Mouse (Mus musculus) bone marrow, adult 2 months (tissue): ENCODE data around the gene Ces2b. TPM values are rescaled to one million over a fixed set of nuclear protein-coding genes. Genes with fewer than 3 reads are reported as not detected.

Experiments used
- H3K27ac ChIP-seq: fragments of 200-500 bp; 2 replicates; pipeline ENCODE4 v1.5.1; 2012; ENCODE audit warnings: low read depth, mild to moderate bottlenecking, control low read depth, inconsistent platforms, low read length; ENCODE audit not compliant: control insufficient read depth, poor library complexity, insufficient read depth
- H3K4me1 ChIP-seq: fragments of 200-500 bp; 2 replicates; pipeline ENCODE4 v1.6.1; 2011; ENCODE audit warnings: low read length; ENCODE audit not compliant: control insufficient read depth, insufficient read depth
- H3K4me3 ChIP-seq: fragments of 200-500 bp; replicated peaks from 2 replicates; pipeline ENCODE3; 2011; ENCODE audit warnings: mild to moderate bottlenecking, low read depth, low read length, control low read depth; ENCODE audit not compliant: control insufficient read depth
- CTCF ChIP-seq: fragments of 200-500 bp; IDR thresholded peaks from 2 replicates; pipeline ENCODE4 v1.5.1; 2011; ENCODE audit warnings: low read length, control low read depth; ENCODE audit not compliant: control insufficient read depth, insufficient read depth
- POLR2A ChIP-seq: fragments of 200-500 bp; IDR thresholded peaks from 2 replicates; pipeline ENCODE4 v1.6.1; 2011; ENCODE audit warnings: low read depth, mild to moderate bottlenecking, control low read depth, low read length, borderline replicate concordance; ENCODE audit not compliant: control insufficient read depth
- WGBS: fragments of 180-500 bp; shearing (Covaris S2); methylation state at CpG from one replicate; pipeline ENCODE4 v1.1.7; 2018; 5-methylcytosine and 5-hydroxymethylcytosine counted together
- polyA plus RNA-seq: library from polyadenylated mRNA; stranded (reverse); fragments of >200 nt; gene quantifications from 2 replicates; pipeline ENCODE4 v1.2.4, GENCODE M21; 2011; ENCODE audit warnings: low replicate concordance; ENCODE audit not compliant: missing spikeins, insufficient read depth, insufficient read length

The Ces2b gene
- polyA plus RNA-seq = not detected in 2 replicates

- Histone ChIP-seq H3K4me3 (no peak within 1 kb of the TSS), H3K4me1 (no peaks in the 10 kb centered on the region), H3K27ac (no peak within 1 kb of the TSS)
- 21% methylated on average over 5 of the region's 5 CpGs for WGBS
- TF ChIP-seq POLR2A (no peak), CTCF (no peak)
Observed at GRCm38 (mm10) chr8:104831440-104831839, at the start of gene Ces2b. Gene Ces2b, plus strand, starts transcription at chr8:104831572.

GRCm38 (mm10) chr8:104787049-104787448, 44.3 kb upstream of the Ces2b start:
- WGBS = 21% methylated on average over 1 of the region's 1 CpGs
- Histone ChIP-seq H3K27ac (no peak overlapping the region), H3K4me3 (no peak overlapping the region), H3K4me1 (no peaks in the 10 kb centered on the region)
- TF ChIP-seq POLR2A (no peak), CTCF (no peak)

- TF ChIP-seq POLR2A (no peak), CTCF (no peak)
- 80% methylated on average over 2 of the region's 2 CpGs for WGBS
- no peaks in the 10 kb centered on the region for H3K4me1 ChIP-seq
- no peak overlapping the region for H3K27ac ChIP-seq
- no peak overlapping the region for H3K4me3 ChIP-seq
Observed at GRCm38 (mm10) chr8:104788929-104789328, 42.4 kb upstream of the Ces2b start.

GRCm38 (mm10) chr8:104789886-104790680, 41.3 kb upstream of the Ces2b start:
- Histone ChIP-seq H3K27ac (no peak overlapping the region), H3K4me3 (no peak overlapping the region), H3K4me1 (no peaks in the 10 kb centered on the region)
- TF ChIP-seq POLR2A (no peak), CTCF (no peak)
- WGBS = 40% methylated on average over 3 of the region's 3 CpGs

GRCm38 (mm10) chr8:104799385-104799784, 32.0 kb upstream of the Ces2b start:
- Histone ChIP-seq H3K27ac (no peak overlapping the region), H3K4me1 (no peaks in the 10 kb centered on the region), H3K4me3 (no peak overlapping the region)
- 55% methylated on average over 1 of the region's 1 CpGs for WGBS
- TF ChIP-seq POLR2A (no peak), CTCF (no peak)

- H3K27ac ChIP-seq = no peak overlapping the region
- H3K4me3 ChIP-seq = no peak overlapping the region
- TF ChIP-seq POLR2A = no peak
- TF ChIP-seq CTCF = no peak
- 68% methylated on average over 2 of the region's 2 CpGs for WGBS
- H3K4me1 ChIP-seq = no peaks in the 10 kb centered on the region
Observed at GRCm38 (mm10) chr8:104806127-104806526, 25.2 kb upstream of the Ces2b start.

GRCm38 (mm10) chr8:104808542-104809413, 22.6 kb upstream of the Ces2b start:
- TF ChIP-seq POLR2A = no peak
- TF ChIP-seq CTCF = no peak
- Histone ChIP-seq H3K4me1 (no peaks in the 10 kb centered on the region), H3K27ac (no peak overlapping the region), H3K4me3 (no peak overlapping the region)
- 52% methylated on average over 7 of the region's 7 CpGs for WGBS

GRCm38 (mm10) chr8:104809436-104809835, 21.9 kb upstream of the Ces2b start:
- no peak for TF ChIP-seq POLR2A
- TF ChIP-seq CTCF = no peak
- no peaks in the 10 kb centered on the region for H3K4me1 ChIP-seq
- H3K4me3 ChIP-seq = no peak overlapping the region
- H3K27ac ChIP-seq = no peak overlapping the region
- 87% methylated on average over 3 of the region's 3 CpGs for WGBS
